Mouse (Mus musculus): ENCODE measurements around the gene Rims3. TPM values are rescaled to one million over a fixed set of nuclear protein-coding genes. Genes with fewer than 3 reads are reported as not detected.

The Rims3 gene
- total and polyA plus RNA-seq, 3 experiments: 0.16 TPM; not detected in 2

- peaks cover 29% of the 10 kb centered on the region for H3K4me1 ChIP-seq (ENCODE audit: insufficient read depth, low read depth, low read length)
- TF ChIP-seq GATA2 (IDR thresholded peaks at IDR 0.05; ENCODE audit: borderline replicate concordance, low read depth, low read length) (no peak), CTCF (IDR thresholded peaks at IDR 0.05; ENCODE audit: low read depth, low read length) (peak; percentile 85)
- no peaks in the 10 kb centered on the region for H3K9me3 ChIP-seq (replicated peaks)
- no peaks in the 10 kb centered on the region for H3K36me3 ChIP-seq (replicated peaks)
- DNase-seq (ENCODE audit: low spot score) (peak; percentile 48), ATAC-seq (ENCODE audit: extremely low read depth, insufficient number of reproducible peaks, low FRiP score, poor library complexity, severe bottlenecking) (no peak)
- no peaks in the 10 kb centered on the region for H3K27me3 ChIP-seq (ENCODE audit: insufficient read depth, low read length)
- H3K4me3 ChIP-seq (ENCODE audit: low read depth, low read length): no peak overlapping the region
Observed at GRCm38 (mm10) chr4:120909558-120910150, 55.0 kb downstream of the Rims3 start.

GRCm38 (mm10) chr4:120911086-120911485 lies 56.5 kb downstream of the Rims3 start:
- H3K4me1 ChIP-seq (ENCODE audit: insufficient read depth, low read depth, low read length): peaks cover 41% of the 10 kb centered on the region
- ATAC-seq (ENCODE audit: extremely low read depth, insufficient number of reproducible peaks, low FRiP score, poor library complexity, severe bottlenecking) (no peak), DNase-seq (ENCODE audit: low spot score) (no peak)
- TF ChIP-seq GATA1 (IDR thresholded peaks at IDR 0.05; ENCODE audit: borderline replicate concordance, low read length): no peak
- no peaks in the 10 kb centered on the region for H3K27me3 ChIP-seq (ENCODE audit: insufficient read depth, low read length)
- no peak overlapping the region for H3K4me3 ChIP-seq (ENCODE audit: low read depth, low read length)
- no peaks in the 10 kb centered on the region for H3K36me3 ChIP-seq (replicated peaks)
- H3K9me3 ChIP-seq (replicated peaks): no peaks in the 10 kb centered on the region

GRCm38 (mm10) chr4:120912866-120913265 lies 58.2 kb downstream of the Rims3 start:
- no peaks in the 10 kb centered on the region for H3K36me3 ChIP-seq (replicated peaks)
- no peak overlapping the region for H3K4me3 ChIP-seq (ENCODE audit: low read depth, low read length)
- peaks cover 43% of the 10 kb centered on the region for H3K4me1 ChIP-seq (ENCODE audit: insufficient read depth, low read depth, low read length)
- TF ChIP-seq CTCF (IDR thresholded peaks at IDR 0.05; ENCODE audit: low read depth, low read length) (no peak), TAL1 (conservative IDR thresholded peaks at IDR 0.05; ENCODE audit: low read depth, low read length) (no peak), GATA1 (IDR thresholded peaks at IDR 0.05; ENCODE audit: borderline replicate concordance, low read length) (no peak), POLR2AphosphoS5 (IDR thresholded peaks at IDR 0.05; ENCODE audit: insufficient replicate concordance, low read depth, low read length) (no peak), GATA2 (IDR thresholded peaks at IDR 0.05; ENCODE audit: borderline replicate concordance, low read depth, low read length) (no peak)
- no peaks in the 10 kb centered on the region for H3K27me3 ChIP-seq (ENCODE audit: insufficient read depth, low read length)
- H3K9me3 ChIP-seq (replicated peaks): no peaks in the 10 kb centered on the region
- no peak for ATAC-seq (ENCODE audit: extremely low read depth, insufficient number of reproducible peaks, low FRiP score, poor library complexity, severe bottlenecking)
- no peak for DNase-seq (ENCODE audit: low spot score)

GRCm38 (mm10) chr4:120913443-120913842 lies 58.8 kb downstream of the Rims3 start:
- ATAC-seq (ENCODE audit: extremely low read depth, insufficient number of reproducible peaks, low FRiP score, poor library complexity, severe bottlenecking): no peak
- H3K27me3 ChIP-seq (ENCODE audit: insufficient read depth, low read length): no peaks in the 10 kb centered on the region
- TF ChIP-seq GATA1 (IDR thresholded peaks at IDR 0.05; ENCODE audit: borderline replicate concordance, low read length) (no peak), TAL1 (conservative IDR thresholded peaks at IDR 0.05; ENCODE audit: low read depth, low read length) (no peak), CTCF (IDR thresholded peaks at IDR 0.05; ENCODE audit: low read depth, low read length) (no peak), GATA2 (IDR thresholded peaks at IDR 0.05; ENCODE audit: borderline replicate concordance, low read depth, low read length) (no peak)
- H3K4me3 ChIP-seq (ENCODE audit: low read depth, low read length): no peak overlapping the region
- H3K36me3 ChIP-seq (replicated peaks): no peaks in the 10 kb centered on the region
- H3K9me3 ChIP-seq (replicated peaks): no peaks in the 10 kb centered on the region
- DNase-seq (ENCODE audit: low spot score): no peak
- H3K4me1 ChIP-seq (ENCODE audit: insufficient read depth, low read depth, low read length): peaks cover 43% of the 10 kb centered on the region

GRCm38 (mm10) chr4:120913861-120914260 lies 59.2 kb downstream of the Rims3 start:
- no peak for DNase-seq (ENCODE audit: low spot score)
- Histone ChIP-seq H3K4me3 (ENCODE audit: low read depth, low read length) (no peak overlapping the region), H3K9me3 (replicated peaks) (no peaks in the 10 kb centered on the region), H3K4me1 (ENCODE audit: insufficient read depth, low read depth, low read length) (peaks cover 43% of the 10 kb centered on the region), H3K36me3 (replicated peaks) (no peaks in the 10 kb centered on the region), H3K27me3 (ENCODE audit: insufficient read depth, low read length) (no peaks in the 10 kb centered on the region)
- ATAC-seq (ENCODE audit: extremely low read depth, insufficient number of reproducible peaks, low FRiP score, poor library complexity, severe bottlenecking): peak; percentile 59; the same call in 1 of the 2 replicates
- TF ChIP-seq POLR2AphosphoS5 (IDR thresholded peaks at IDR 0.05; ENCODE audit: insufficient replicate concordance, low read depth, low read length): no peak
- no peak for TF ChIP-seq CTCF (IDR thresholded peaks at IDR 0.05; ENCODE audit: low read depth, low read length)
- TF ChIP-seq TAL1 (conservative IDR thresholded peaks at IDR 0.05; ENCODE audit: low read depth, low read length): no peak
- TF ChIP-seq GATA1 (IDR thresholded peaks at IDR 0.05; ENCODE audit: borderline replicate concordance, low read length): no peak
- TF ChIP-seq GATA2 (IDR thresholded peaks at IDR 0.05; ENCODE audit: borderline replicate concordance, low read depth, low read length): no peak

- H3K27me3 ChIP-seq (ENCODE audit: insufficient read depth, low read length): no peaks in the 10 kb centered on the region
- no peaks in the 10 kb centered on the region for H3K9me3 ChIP-seq (replicated peaks)
- peak; percentile 74 for ATAC-seq (ENCODE audit: extremely low read depth, insufficient number of reproducible peaks, low FRiP score, poor library complexity, severe bottlenecking)
- H3K4me1 ChIP-seq (ENCODE audit: insufficient read depth, low read depth, low read length): peaks cover 42% of the 10 kb centered on the region
- peak; percentile 52 for DNase-seq (ENCODE audit: low spot score)
- peak overlapping the region; percentile 34; the same call in 1 of the 2 replicates for H3K4me3 ChIP-seq (ENCODE audit: low read depth, low read length)
- no peak for TF ChIP-seq CTCF (IDR thresholded peaks at IDR 0.05; ENCODE audit: low read depth, low read length)
- TF ChIP-seq POLR2AphosphoS5 (IDR thresholded peaks at IDR 0.05; ENCODE audit: insufficient replicate concordance, low read depth, low read length): no peak
- no peak for TF ChIP-seq GATA1 (IDR thresholded peaks at IDR 0.05; ENCODE audit: borderline replicate concordance, low read length)
- TF ChIP-seq GATA2 (IDR thresholded peaks at IDR 0.05; ENCODE audit: borderline replicate concordance, low read depth, low read length): no peak
- no peak for TF ChIP-seq TAL1 (conservative IDR thresholded peaks at IDR 0.05; ENCODE audit: low read depth, low read length)
- peaks cover 3% of the 10 kb centered on the region for H3K36me3 ChIP-seq (replicated peaks)
Observed at GRCm38 (mm10) chr4:120914501-120914900, 59.9 kb downstream of the Rims3 start.

- TF ChIP-seq CTCF (IDR thresholded peaks at IDR 0.05; ENCODE audit: low read depth, low read length) (no peak), POLR2AphosphoS5 (IDR thresholded peaks at IDR 0.05; ENCODE audit: insufficient replicate concordance, low read depth, low read length) (no peak), GATA2 (IDR thresholded peaks at IDR 0.05; ENCODE audit: borderline replicate concordance, low read depth, low read length) (no peak), GATA1 (IDR thresholded peaks at IDR 0.05; ENCODE audit: borderline replicate concordance, low read length) (no peak)
- ATAC-seq (ENCODE audit: extremely low read depth, insufficient number of reproducible peaks, low FRiP score, poor library complexity, severe bottlenecking) (no peak), DNase-seq (ENCODE audit: low spot score) (no peak)
- H3K36me3 ChIP-seq (replicated peaks): peaks cover 27% of the 10 kb centered on the region
- peaks cover 23% of the 10 kb centered on the region for H3K4me1 ChIP-seq (ENCODE audit: insufficient read depth, low read depth, low read length)
- peaks cover under 1% of the 10 kb centered on the region; the same call in 1 of the 2 replicates for H3K9me3 ChIP-seq (replicated peaks)
- no peak overlapping the region for H3K4me3 ChIP-seq (ENCODE audit: low read depth, low read length)
- no peaks in the 10 kb centered on the region for H3K27me3 ChIP-seq (ENCODE audit: insufficient read depth, low read length)
Observed at GRCm38 (mm10) chr4:120921461-120921860, 66.8 kb downstream of the Rims3 start.
